Mouse (Mus musculus) bone marrow, adult 2 months (tissue): ENCODE results near the gene Spock1.

Experiments used
- CTCF ChIP-seq: fragments of 200-500 bp; IDR thresholded peaks from 2 replicates; pipeline ENCODE4 v1.5.1; 2011; ENCODE audit warnings: low read length, control low read depth; ENCODE audit not compliant: control insufficient read depth, insufficient read depth
- POLR2A ChIP-seq: fragments of 200-500 bp; IDR thresholded peaks from 2 replicates; pipeline ENCODE4 v1.6.1; 2011; ENCODE audit warnings: low read depth, mild to moderate bottlenecking, control low read depth, low read length, borderline replicate concordance; ENCODE audit not compliant: control insufficient read depth

- no peak for TF ChIP-seq CTCF
- TF ChIP-seq POLR2A: no peak
Measured at GRCm38 (mm10) chr13:57811253-57811652, 96.9 kb downstream of the Spock1 start.
